Mouse (Mus musculus): Measurements from ENCODE around the gene Ly6g5b.
"Not testable (repeated sequence)": the region's sequence is repeated elsewhere in the genome, so short reads cannot be mapped to it uniquely, and the experiment has no call there.

DNA sequence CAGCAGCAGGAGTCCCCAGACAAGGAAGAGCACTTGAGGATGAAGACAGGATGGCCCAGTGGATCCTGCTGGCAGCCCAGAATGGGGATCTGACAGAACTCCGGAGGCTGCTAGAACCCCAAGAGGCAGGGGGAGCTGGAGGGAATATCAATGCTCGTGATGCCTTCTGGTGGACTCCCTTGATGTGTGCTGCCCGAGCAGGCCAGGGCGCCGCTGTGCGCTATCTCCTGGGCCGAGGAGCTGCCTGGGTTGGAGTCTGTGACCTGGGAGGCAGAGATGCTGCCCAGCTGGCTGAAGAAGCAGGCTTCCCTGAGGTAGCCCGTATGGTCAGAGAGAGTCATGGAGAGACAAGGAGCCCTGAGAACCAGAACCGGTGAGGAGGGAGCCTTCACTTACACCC lies 8.1 kb upstream of the Ly6g5b start:
- not testable (repeated sequence) for TF ChIP-seq EP300, CTCF (IDR thresholded peaks at IDR 0.05; ENCODE audit: low read depth)

Measured in liver, postnatal 0 days (tissue).